Comparison of ENCODE assay signal across 17 mouse cellular contexts in the genomic region with DNA sequence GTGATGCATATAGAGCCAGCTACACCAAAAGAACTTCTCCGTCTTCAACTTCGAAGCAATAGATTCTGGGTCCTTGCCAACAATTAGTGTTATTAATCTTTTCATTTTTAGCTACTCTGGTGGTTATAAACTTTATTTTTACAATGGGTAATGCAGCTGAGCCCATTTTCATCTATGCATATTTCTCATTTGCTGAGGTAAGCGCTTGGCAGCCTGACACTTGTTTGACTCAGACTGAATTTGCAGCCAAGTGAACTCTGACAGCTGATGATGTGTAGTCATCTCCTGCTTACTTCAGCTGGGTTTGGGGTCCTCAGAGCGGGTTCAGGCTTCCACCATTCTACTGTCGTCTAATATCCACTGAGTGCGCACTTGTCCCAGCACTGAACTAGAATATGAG.
DNase-seq lines count a peak whose midpoint lies in the region; TF ChIP-seq lines count a peak whose summit lies in the region.
"Had no signal": no experiment of that assay in that cellular context is flagged by ENCODE, and none has a peak within 500 bp of the region (broad histone marks: within the 10 kb centered on the region; RNA-seq: fewer than 3 reads in every experiment).

No protein-coding gene starts in this region.

- H3K36me3 ChIP-seq in kidney, adult 2 months (ENCODE audit: control insufficient read depth, insufficient read depth, low read length), result no peaks in the 10 kb centered on the region
- H3K36me3 ChIP-seq: embryonic facial prominence, embryonic 12.5 days; forebrain, embryonic 15.5 days; heart, embryonic 12.5 days; hindbrain, embryonic 15.5 days had no signal

- H3K4me1 ChIP-seq in kidney, adult 2 months (ENCODE audit: control insufficient read depth, insufficient read depth, low read length), result peaks cover 15% of the 10 kb centered on the region
- H3K4me1 ChIP-seq: embryonic facial prominence, embryonic 12.5 days; forebrain, embryonic 15.5 days; heart, embryonic 12.5 days; hindbrain, embryonic 15.5 days had no signal

- peak; percentile 78 for DNase-seq in kidney, adult 2 months
- no peak for DNase-seq in kidney, postnatal 4 days
- DNase-seq in kidney, postnatal 36 days, result peak; percentile 58 to 60
- DNase-seq in kidney, postnatal 10 days, result no peak
- peak; percentile 71 for DNase-seq in 3T3-L1 (ENCODE audit: low read depth, low spot score)
- DNase-seq in NIH3T3 (ENCODE audit: low read depth), result peak; percentile 81
- DNase-seq in heart, adult 8-10 months (ENCODE audit: low spot score), result no peak
- DNase-seq: adrenal gland, postnatal 14 days; cerebellum, adult 11-12 months; cerebellum, adult 9-10 months; cerebellum, postnatal 25 days; gastrocnemius, postnatal 36 days; heart, adult 18-20 months had no signal

- TF ChIP-seq POLR2A in kidney, adult 2 months (IDR thresholded peaks at IDR 0.05; ENCODE audit: low read depth, low read length), result no peak

- peak overlapping the region; percentile 81; the same call in 1 of the 2 replicates for H3K27ac ChIP-seq in kidney, adult 2 months (ENCODE audit: insufficient read depth, low read depth, low read length)
- H3K27ac ChIP-seq: embryonic facial prominence, embryonic 12.5 days; forebrain, embryonic 15.5 days; hindbrain, embryonic 15.5 days had no signal

- no peak overlapping the region for H3K4me3 ChIP-seq in kidney, adult 2 months (ENCODE audit: insufficient read depth, low read depth, low read length)
- H3K4me3 ChIP-seq: embryonic facial prominence, embryonic 12.5 days; forebrain, embryonic 15.5 days; heart, embryonic 12.5 days; hindbrain, embryonic 15.5 days had no signal

- no peak for TF ChIP-seq CTCF in kidney, adult 2 months (conservative IDR thresholded peaks at IDR 0.05; ENCODE audit: insufficient read depth, insufficient read length, low read depth, low read length)

- no peaks in the 10 kb centered on the region for H3K27me3 ChIP-seq in kidney, adult 2 months (replicated peaks; ENCODE audit: control insufficient read depth, insufficient read depth, low read length)
- H3K27me3 ChIP-seq: embryonic facial prominence, embryonic 12.5 days; forebrain, embryonic 15.5 days; hindbrain, embryonic 15.5 days had no signal

- WGBS in kidney, adult 2 months, result 77% methylated on average over 6 of the region's 6 CpGs

Comparison
In these comparisons a context has a peak if more than half of its experiments do, and no peak if none do; other contexts are left out.
1. DNase-seq: peak in kidney, adult 2 months (single experiment), kidney, postnatal 36 days (2 of 2), 3T3-L1 (single experiment) and NIH3T3 (single experiment); none in kidney, postnatal 4 days (0 of 2), kidney, postnatal 10 days (single experiment) and heart, adult 8-10 months (single experiment).